Mouse (Mus musculus) limb, embryonic 12.5 days (tissue): ENCODE data around the gene Arhgap6. TPM values are rescaled to one million over a fixed set of nuclear protein-coding genes. Genes with fewer than 3 reads are reported as not detected.
A peak's percentile ranks its signal among the peaks of the same experiment; 100 is the strongest.
"Not testable (repeated sequence)": the region's sequence is repeated elsewhere in the genome, so short reads cannot be mapped to it uniquely, and the experiment has no call there.

Source experiments
- ATAC-seq: fragments of 200-750 bp; cut with Nextera tagmentation; 2 replicates; pipeline ENCODE4 v1.8.0; 2017; ENCODE audit warnings: low read depth, moderate TSS enrichment; ENCODE audit not compliant: insufficient number of reproducible peaks, insufficient read depth, low FRiP score, low TSS enrichment
- H3K27ac ChIP-seq: fragments of 300-500 bp; sonication (generic); 2 replicates; pipeline ENCODE4 v1.5.1; 2016; ENCODE audit warnings: mild to moderate bottlenecking, moderate library complexity
- H3K27me3 ChIP-seq: fragments of 300-500 bp; sonication (generic); 2 replicates; pipeline ENCODE4 v1.6.1; 2016; ENCODE audit warnings: mild to moderate bottlenecking, moderate library complexity
- H3K36me3 ChIP-seq: fragments of 300-500 bp; sonication (generic); 2 replicates; pipeline ENCODE4 v1.6.1; 2016; ENCODE audit warnings: mild to moderate bottlenecking, moderate library complexity
- H3K4me1 ChIP-seq: fragments of 300-500 bp; sonication (generic); replicated peaks from 2 replicates; pipeline ENCODE4 v1.6.1; 2016
- H3K4me2 ChIP-seq: fragments of 300-500 bp; sonication (generic); 2 replicates; pipeline ENCODE4 v1.6.1; 2016; ENCODE audit warnings: mild to moderate bottlenecking, moderate library complexity
- H3K4me3 ChIP-seq: fragments of 300-500 bp; sonication (generic); replicated peaks from 2 replicates; pipeline ENCODE4 v1.5.1; 2016; ENCODE audit warnings: mild to moderate bottlenecking
- H3K9ac ChIP-seq: fragments of 300-500 bp; sonication (generic); replicated peaks from 2 replicates; pipeline ENCODE4 v1.6.1; 2016; ENCODE audit warnings: mild to moderate bottlenecking, moderate library complexity
- H3K9me3 ChIP-seq: fragments of 300-500 bp; sonication (generic); 2 replicates; pipeline ENCODE4 v1.6.1; 2016; ENCODE audit warnings: mild to moderate bottlenecking, moderate library complexity
- WGBS: fragments of 180-500 bp; shearing (Covaris S2); methylation state at CpG from one replicate; pipeline ENCODE4 v1.1.7; 2016; 5-methylcytosine and 5-hydroxymethylcytosine counted together
- polyA plus RNA-seq: library from polyadenylated mRNA; unstranded; fragments of >200 nt; fragmentation: Nextera tagmentation; extraction: Ambion mirVana; gene quantifications from 2 replicates; pipeline ENCODE4 v1.2.1, GENCODE M21; 2016

The Arhgap6 gene
- polyA plus RNA-seq, 1 experiment from 2014 or later: 1.3 TPM

DNA sequence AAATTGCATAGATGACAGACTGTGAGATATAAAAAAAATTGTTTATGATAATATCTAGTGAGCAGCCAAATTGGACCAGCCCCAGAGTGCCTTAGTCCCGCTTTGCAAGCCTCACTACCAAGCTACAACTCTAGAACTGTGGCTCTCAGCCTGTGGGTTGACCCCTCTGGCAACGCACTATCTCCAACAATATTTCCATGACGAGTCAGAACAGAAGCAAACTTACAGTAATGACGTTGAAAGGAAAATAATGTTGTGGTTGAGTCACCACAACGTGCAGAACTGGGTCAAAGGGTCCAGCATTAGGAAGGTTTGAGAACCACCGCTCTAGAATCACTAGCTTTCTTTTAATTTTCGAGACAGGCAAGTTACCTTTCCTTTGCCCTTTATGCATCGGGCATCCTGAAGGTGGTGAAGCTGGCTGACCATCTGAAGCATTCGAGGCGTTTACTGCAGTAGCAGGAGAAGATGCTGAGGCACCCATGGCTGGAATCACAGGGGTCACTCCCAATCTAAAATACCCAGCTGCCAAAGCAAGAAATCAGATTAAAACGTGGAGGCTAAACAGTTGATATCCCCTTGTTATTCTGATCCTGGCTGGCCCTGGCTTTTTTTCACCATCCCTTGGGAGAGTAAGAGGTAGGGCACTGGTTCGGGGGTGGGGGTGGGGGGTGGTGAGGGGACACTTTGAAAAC, 524.3 kb downstream of the Arhgap6 start:
- no peak overlapping the region for H3K27ac ChIP-seq
- WGBS: 64% methylated on average over 12 of the region's 12 CpGs
- H3K4me1 ChIP-seq: no peaks in the 10 kb centered on the region; the same call in 1 of the 2 replicates
- peak overlapping the region; percentile 65 for H3K9ac ChIP-seq
- peak overlapping the region; percentile 57 for H3K4me2 ChIP-seq
- H3K9me3 ChIP-seq: no peaks in the 10 kb centered on the region
- H3K27me3 ChIP-seq: peaks cover 14% of the 10 kb centered on the region
- ATAC-seq: no peak
- peak overlapping the region; percentile 54 for H3K4me3 ChIP-seq
- no peaks in the 10 kb centered on the region for H3K36me3 ChIP-seq

DNA sequence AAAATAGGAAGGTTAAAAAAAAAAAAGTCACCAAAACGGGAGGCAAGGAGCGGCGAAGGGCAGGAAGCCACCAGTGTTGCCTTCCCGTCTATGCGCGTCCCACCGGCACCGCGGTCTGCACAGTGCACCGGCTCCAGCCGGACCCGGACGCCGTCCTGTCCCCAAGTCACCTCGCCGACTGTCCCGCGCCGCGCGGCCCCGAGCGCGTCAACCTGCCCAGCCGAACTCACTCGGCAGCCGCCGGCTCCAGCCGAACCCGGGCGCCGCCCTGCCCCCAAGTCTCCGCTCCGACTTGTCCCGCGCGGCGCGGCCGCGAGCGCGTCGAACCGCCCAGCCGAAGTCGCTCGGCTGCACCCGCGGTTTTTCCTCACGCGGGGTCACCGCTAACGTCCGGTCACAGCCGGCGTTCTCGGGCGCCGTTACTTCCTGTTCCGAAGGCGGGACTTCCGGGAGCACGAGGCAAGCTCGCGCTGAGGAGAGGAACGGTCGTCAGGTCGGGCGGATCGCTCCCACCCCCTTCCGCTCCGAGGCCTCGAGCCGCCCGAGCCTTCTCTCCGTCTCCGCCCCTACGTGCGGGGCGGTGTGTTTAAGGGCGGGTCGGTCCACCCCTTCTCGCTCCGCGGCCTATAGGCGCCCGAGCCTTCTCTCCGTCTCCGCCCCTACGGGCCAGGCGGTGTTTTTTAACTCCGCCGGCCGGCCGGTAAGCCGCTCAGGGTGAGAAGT, 525.2 kb downstream of the Arhgap6 start, which contains the start of gene Hccs:
Hccs (minus strand) TSS at position 428 of the 723 bp plus-strand sequence.
- no peaks in the 10 kb centered on the region; the same call in 1 of the 2 replicates for H3K4me1 ChIP-seq
- no peaks in the 10 kb centered on the region for H3K36me3 ChIP-seq
- H3K9me3 ChIP-seq: no peaks in the 10 kb centered on the region
- H3K4me3 ChIP-seq: peak within 1 kb of the TSS; percentile 54
- peak within 1 kb of the TSS; percentile 84 for H3K27ac ChIP-seq
- H3K4me2 ChIP-seq: peak within 1 kb of the TSS; percentile 57
- H3K9ac ChIP-seq: peak within 1 kb of the TSS; percentile 65
- WGBS: 22% methylated on average over 92 of the region's 97 CpGs
- H3K27me3 ChIP-seq: peaks cover 14% of the 10 kb centered on the region
- peak; percentile 100 for ATAC-seq

DNA sequence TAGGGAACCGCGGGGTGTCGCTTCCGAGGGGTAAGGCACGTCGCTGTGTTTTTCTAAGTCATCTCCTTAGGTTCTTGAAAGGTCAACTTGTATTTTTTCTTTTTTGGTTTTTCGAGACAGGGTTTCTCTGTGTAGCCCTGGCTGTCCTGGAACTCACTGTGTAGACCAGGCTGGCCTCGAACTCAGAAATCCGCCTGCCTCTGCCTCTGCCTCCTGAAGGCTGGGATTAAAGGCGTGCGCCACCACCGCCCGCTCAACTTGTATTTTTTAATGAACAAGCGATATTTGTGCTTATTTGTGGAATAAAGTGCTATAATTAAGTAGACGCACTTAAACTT, 525.7 kb downstream of the Arhgap6 start:
- not testable (repeated sequence) for H3K9me3 ChIP-seq, H3K4me1 ChIP-seq, H3K36me3 ChIP-seq, H3K27ac ChIP-seq, ATAC-seq, H3K9ac ChIP-seq
- peaks cover 17% of the 10 kb centered on the region for H3K27me3 ChIP-seq
- H3K4me2 ChIP-seq: peak overlapping the region; percentile 32
- peak overlapping the region; percentile 54 for H3K4me3 ChIP-seq
- 31% methylated on average over 15 of the region's 15 CpGs for WGBS

DNA sequence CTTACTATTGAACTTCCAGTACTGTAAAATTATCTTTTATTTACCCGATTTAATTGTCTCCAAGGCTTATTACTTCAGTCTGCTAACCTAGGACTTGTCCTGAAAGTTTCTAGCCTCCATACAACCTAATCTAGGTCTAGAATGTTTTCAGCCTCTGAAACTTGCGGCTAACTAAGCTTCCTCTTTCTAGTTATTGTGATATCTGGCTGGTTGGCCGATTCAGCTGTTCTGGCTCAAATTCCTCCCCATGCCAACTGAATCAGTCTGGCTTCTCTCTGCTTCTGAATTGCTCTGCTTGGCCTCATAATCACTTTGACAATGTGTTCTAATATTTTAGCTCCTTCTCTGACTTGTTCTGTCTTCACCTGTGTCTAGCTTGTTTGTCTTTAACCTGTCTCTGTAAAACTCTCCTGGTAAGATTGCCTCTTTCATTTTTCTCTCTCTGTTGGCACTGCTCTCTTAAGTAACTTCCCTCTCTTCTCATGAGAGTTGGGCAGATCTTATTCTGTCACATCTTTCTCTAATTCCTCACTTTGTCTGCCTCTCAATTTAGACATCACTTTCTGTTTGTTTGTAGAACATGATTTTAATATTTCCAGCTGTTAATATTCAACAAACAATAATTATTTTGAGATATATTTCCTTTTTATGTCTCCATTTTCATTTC, 531.2 kb downstream of the Arhgap6 start:
- Histone ChIP-seq H3K4me2 (no peak overlapping the region), H3K4me1 (no peaks in the 10 kb centered on the region), H3K4me3 (no peak overlapping the region), H3K36me3 (no peaks in the 10 kb centered on the region), H3K9me3 (no peaks in the 10 kb centered on the region), H3K27ac (no peak overlapping the region), H3K27me3 (peaks cover 12% of the 10 kb centered on the region; the same call in 1 of the 2 replicates), H3K9ac (no peak overlapping the region)
- WGBS: 80% methylated on average over 3 of the region's 3 CpGs
- ATAC-seq: no peak

DNA sequence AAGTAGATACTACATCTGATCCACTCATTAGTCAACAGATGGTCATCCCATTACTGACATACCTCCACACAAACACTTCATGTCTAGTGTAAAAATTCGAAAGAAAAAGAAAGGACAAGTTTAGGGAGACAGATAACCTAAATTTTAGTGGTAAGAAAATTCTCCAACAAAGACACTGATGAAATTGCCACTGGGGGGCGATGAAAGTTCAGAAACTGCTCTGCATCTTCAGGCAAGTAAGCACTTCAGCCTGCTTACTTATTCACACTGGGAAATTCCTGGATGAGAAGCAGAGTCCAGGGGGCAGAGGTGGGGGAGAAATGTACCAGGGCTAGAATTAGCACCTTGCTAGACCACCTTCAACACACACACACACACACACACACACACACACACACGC, 537.4 kb downstream of the Arhgap6 start:
- H3K36me3 ChIP-seq: no peaks in the 10 kb centered on the region
- H3K27me3 ChIP-seq: peaks cover 15% of the 10 kb centered on the region
- H3K4me3 ChIP-seq: no peak overlapping the region
- H3K27ac ChIP-seq: no peak overlapping the region
- H3K4me1 ChIP-seq: no peaks in the 10 kb centered on the region
- no peak overlapping the region for H3K9ac ChIP-seq
- WGBS: 45% methylated on average over 3 of the region's 3 CpGs
- no peak overlapping the region for H3K4me2 ChIP-seq
- H3K9me3 ChIP-seq: no peaks in the 10 kb centered on the region
- no peak for ATAC-seq

DNA sequence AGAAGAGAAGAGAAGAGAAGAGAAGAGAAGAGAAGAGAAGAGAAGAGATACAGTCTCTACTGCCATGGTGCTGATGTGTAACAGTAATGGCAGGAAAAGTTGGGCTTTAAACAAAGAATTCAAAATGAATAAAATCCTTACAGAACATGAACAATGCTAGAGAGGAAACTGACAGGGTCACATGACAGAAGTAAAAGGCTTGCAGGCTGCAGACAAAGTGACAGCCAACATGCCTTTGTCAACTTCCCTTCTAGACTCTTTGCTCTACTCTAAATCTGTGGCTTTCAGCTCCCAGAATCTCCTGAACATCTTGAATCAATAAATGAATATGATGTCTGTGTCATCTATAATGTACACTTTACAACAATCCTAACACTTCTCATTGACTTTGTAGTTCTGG, 542.7 kb downstream of the Arhgap6 start:
- no peaks in the 10 kb centered on the region for H3K4me1 ChIP-seq
- H3K27me3 ChIP-seq: peaks cover 10% of the 10 kb centered on the region
- no peaks in the 10 kb centered on the region for H3K9me3 ChIP-seq
- no peak overlapping the region for H3K4me2 ChIP-seq
- no peak overlapping the region for H3K27ac ChIP-seq
- no peak overlapping the region for H3K4me3 ChIP-seq
- ATAC-seq: no peak
- H3K9ac ChIP-seq: no peak overlapping the region
- no peaks in the 10 kb centered on the region for H3K36me3 ChIP-seq

DNA sequence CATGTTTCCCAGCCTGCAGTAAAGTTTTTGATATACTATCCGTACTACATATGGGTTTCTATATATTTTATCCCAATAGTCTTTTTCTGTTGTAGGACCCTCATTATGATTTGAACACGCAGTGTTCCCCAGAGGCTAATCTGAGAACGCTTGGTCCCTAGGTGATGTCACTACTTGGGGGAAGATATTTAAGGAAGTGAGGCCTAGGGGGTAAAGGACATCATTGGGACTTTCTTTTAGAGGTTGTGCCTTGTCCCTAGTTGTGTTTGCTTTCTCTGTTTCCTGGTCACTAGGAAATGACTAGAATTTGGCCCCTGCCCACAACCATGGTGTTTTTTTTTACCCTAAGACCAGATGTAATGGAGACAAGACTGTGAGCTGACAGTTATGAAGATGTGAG, 543.3 kb downstream of the Arhgap6 start:
- Histone ChIP-seq H3K4me2 (no peak overlapping the region), H3K27me3 (peaks cover 6% of the 10 kb centered on the region; the same call in 1 of the 2 replicates), H3K4me1 (no peaks in the 10 kb centered on the region), H3K4me3 (no peak overlapping the region), H3K36me3 (no peaks in the 10 kb centered on the region), H3K27ac (no peak overlapping the region), H3K9me3 (no peaks in the 10 kb centered on the region), H3K9ac (no peak overlapping the region)
- WGBS: 84% methylated on average over 3 of the region's 3 CpGs
- ATAC-seq: no peak

Other genes with a start within 250 kb of the Arhgap6 start
- gene Frmpd4, start 217.9 kb upstream of the Arhgap6 start, polyA plus RNA-seq: 0.08 and 0.13 TPM in 2 replicates
- 33.7 and 35.8 TPM in 2 replicates for gene Msl3, start 121.2 kb upstream of the Arhgap6 start, polyA plus RNA-seq